Mouse (Mus musculus) MEL (cell line): ENCODE data around the gene Sergef. TPM values are rescaled to one million over a fixed set of nuclear protein-coding genes. Genes with fewer than 3 reads are reported as not detected.

ENCODE experiments used
- DNase-seq: peaks from one replicate; pipeline ENCODE4 v3.0.0; 2011; ENCODE audit warnings: low read depth, low spot score
- H3K27ac ChIP-seq: 2 replicates; pipeline ENCODE4 v1.5.1; 2012; ENCODE audit warnings: low read depth, mild to moderate bottlenecking, control low read depth, low read length, moderate library complexity; ENCODE audit not compliant: control insufficient read depth
- H3K27me3 ChIP-seq, 2 experiments: fragments of 150-350 bp in 1 of 2; sonication (generic) in 1 of 2; 2 replicates each; pipeline ENCODE4 v1.6.1; 2012; ENCODE audit warnings: low read length in 2 of 2, mild to moderate bottlenecking in 2 of 2, improper control_type of control experiment in 1 of 2, moderate library complexity in 1 of 2; ENCODE audit not compliant: insufficient read depth in 2 of 2, control insufficient read depth in 1 of 2
- H3K36me3 ChIP-seq, 2 experiments: 2 replicates each; pipeline ENCODE4 v1.6.1; 2012 to 2014; ENCODE audit warnings: low read length in 2 of 2, improper control_type of control experiment in 1 of 2, inconsistent platforms in 1 of 2, mild to moderate bottlenecking in 1 of 2; ENCODE audit not compliant: insufficient read depth in 2 of 2, control insufficient read depth in 1 of 2
- H3K4me1 ChIP-seq, 2 experiments: fragments of 150-350 bp in 1 of 2; sonication (generic) in 1 of 2; 2 replicates each; pipeline ENCODE4 v1.6.1; 2012; ENCODE audit warnings: low read length in 2 of 2, improper control_type of control experiment in 1 of 2, mild to moderate bottlenecking in 1 of 2; ENCODE audit not compliant: insufficient read depth in 2 of 2, control insufficient read depth in 1 of 2
- H3K4me3 ChIP-seq, 2 experiments: fragments of 150-350 bp in 1 of 2; sonication (generic) in 1 of 2; 2 replicates each; pipeline ENCODE4 v1.5.1; 2012; ENCODE audit warnings: low read depth in 2 of 2, low read length in 2 of 2, mild to moderate bottlenecking in 2 of 2, moderate library complexity in 2 of 2, control low read depth in 1 of 2, improper control_type of control experiment in 1 of 2; ENCODE audit not compliant: control insufficient read depth in 1 of 2, insufficient read depth in 1 of 2
- H3K79me2 ChIP-seq: 2 replicates; pipeline ENCODE4 v1.6.1; 2012; ENCODE audit warnings: mild to moderate bottlenecking, low read length, moderate library complexity; ENCODE audit not compliant: control insufficient read depth, poor library complexity, insufficient read depth
- H3K9ac ChIP-seq: 2 replicates; pipeline ENCODE4 v1.6.1; 2012; ENCODE audit warnings: low read depth, mild to moderate bottlenecking, control low read depth, low read length, moderate library complexity; ENCODE audit not compliant: control insufficient read depth, poor library complexity, severe bottlenecking
- H3K9me3 ChIP-seq: fragments of 150-350 bp; sonication (generic); replicated peaks from 2 replicates; pipeline ENCODE4 v1.6.1; 2012; ENCODE audit warnings: mild to moderate bottlenecking, low read length, improper control_type of control experiment, moderate library complexity; ENCODE audit not compliant: insufficient read depth
- CHD1 ChIP-seq: IDR thresholded peaks from 2 replicates; pipeline ENCODE4 v1.6.1; 2012; ENCODE audit warnings: low read depth, mild to moderate bottlenecking, inconsistent platforms, low read length, improper control_type of control experiment
- CHD2 ChIP-seq: IDR thresholded peaks from 2 replicates; pipeline ENCODE4 v1.6.1; 2011; ENCODE audit warnings: low read length, improper control_type of control experiment
- EP300 ChIP-seq, 2 experiments: IDR thresholded peaks; 2 replicates each; pipeline ENCODE4 v1.6.1; 2011; ENCODE audit warnings: improper control_type of control experiment in 2 of 2, low read length in 2 of 2, low read depth in 1 of 2, mild to moderate bottlenecking in 1 of 2
- GATA1 ChIP-seq: IDR thresholded peaks from 2 replicates; pipeline ENCODE4 v1.6.1; 2011; ENCODE audit warnings: low read depth, low read length, improper control_type of control experiment
- MYB ChIP-seq: IDR thresholded peaks from 2 replicates; pipeline ENCODE4 v1.6.1; 2011; ENCODE audit warnings: mild to moderate bottlenecking, low read depth, low read length, improper control_type of control experiment
- POLR2A ChIP-seq, 2 experiments: IDR thresholded peaks; 2 replicates each; pipeline ENCODE4 v1.6.1; 2011 to 2012; ENCODE audit warnings: low read length in 2 of 2, mild to moderate bottlenecking in 2 of 2, control low read depth in 1 of 2, improper control_type of control experiment in 1 of 2, low read depth in 1 of 2, moderate library complexity in 1 of 2; ENCODE audit not compliant: control insufficient read depth in 1 of 2, insufficient read depth in 1 of 2, poor library complexity in 1 of 2
- POLR2AphosphoS2 ChIP-seq: IDR thresholded peaks from 2 replicates; pipeline ENCODE4 v1.6.1; 2011; ENCODE audit warnings: low read length, improper control_type of control experiment
- RCOR1 ChIP-seq: IDR thresholded peaks from 2 replicates; pipeline ENCODE4 v1.6.1; 2012; ENCODE audit warnings: low read depth, mild to moderate bottlenecking, inconsistent platforms, low read length, improper control_type of control experiment
- SMC3 ChIP-seq: IDR thresholded peaks from 2 replicates; pipeline ENCODE4 v1.6.1; 2011; ENCODE audit warnings: low read depth, low read length, improper control_type of control experiment
- TBP ChIP-seq: IDR thresholded peaks from 2 replicates; pipeline ENCODE4 v1.8.0; 2011; ENCODE audit warnings: low read depth, low read length, improper control_type of control experiment
- polyA plus RNA-seq, 2 experiments: library from polyadenylated mRNA; stranded (reverse) in 1 of 2; unstranded in 1 of 2; fragments of >175 nt in 1 of 2; fragments of >200 nt in 1 of 2; gene quantifications; 2 replicates each; pipeline versions ENCODE4 v1.2.1 to v1.2.4; 2012; ENCODE audit warnings: low replicate concordance in 2 of 2, low read depth in 1 of 2; ENCODE audit not compliant: insufficient read length in 2 of 2, insufficient read depth in 1 of 2, missing spikeins in 1 of 2
- total RNA-seq: library from RNA; depleted of rRNA; stranded (reverse); fragments of 300-350 nt; gene quantifications from 2 replicates; pipeline ENCODE4 v1.2.3, GENCODE M21; 2012

The Sergef gene
- total and polyA plus RNA-seq, 3 experiments, result 7.6 to 11.7 TPM; not detected in 1

DNA sequence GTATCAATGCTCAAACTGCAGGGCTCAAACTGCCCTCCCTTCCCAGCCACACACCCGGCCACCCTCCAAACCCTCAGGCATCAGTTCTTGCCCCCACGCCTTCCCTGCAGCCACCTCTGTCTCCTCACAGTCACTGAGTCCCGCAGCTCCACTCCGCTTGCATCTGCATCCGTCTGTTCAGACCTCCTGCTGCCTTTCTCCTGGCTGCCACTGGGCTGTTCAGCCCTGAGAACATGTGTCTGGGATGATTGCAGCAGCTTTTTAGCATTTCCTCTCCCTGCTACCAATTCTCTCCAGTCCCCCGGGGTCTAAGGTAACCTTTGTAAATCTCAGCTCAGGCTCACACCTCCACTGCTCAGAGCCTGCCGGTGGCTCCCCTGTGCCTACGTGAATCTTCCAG, 109.7 kb downstream of the Sergef start:
- no peak overlapping the region for H3K4me3 ChIP-seq
- no peaks in the 10 kb centered on the region for H3K9me3 ChIP-seq
- H3K4me1 ChIP-seq, result peaks cover 7 to 15% of the 10 kb centered on the region in 2 experiments
- no peak overlapping the region for H3K27ac ChIP-seq
- H3K79me2 ChIP-seq, result no peaks in the 10 kb centered on the region
- no peak overlapping the region for H3K9ac ChIP-seq
- H3K27me3 ChIP-seq, result no peaks in the 10 kb centered on the region
- TF ChIP-seq RCOR1, result no peak
- peaks cover 0 to 12% of the 10 kb centered on the region in 2 experiments; a peak in 2 of 4 replicates for H3K36me3 ChIP-seq
- DNase-seq, result no peak

DNA sequence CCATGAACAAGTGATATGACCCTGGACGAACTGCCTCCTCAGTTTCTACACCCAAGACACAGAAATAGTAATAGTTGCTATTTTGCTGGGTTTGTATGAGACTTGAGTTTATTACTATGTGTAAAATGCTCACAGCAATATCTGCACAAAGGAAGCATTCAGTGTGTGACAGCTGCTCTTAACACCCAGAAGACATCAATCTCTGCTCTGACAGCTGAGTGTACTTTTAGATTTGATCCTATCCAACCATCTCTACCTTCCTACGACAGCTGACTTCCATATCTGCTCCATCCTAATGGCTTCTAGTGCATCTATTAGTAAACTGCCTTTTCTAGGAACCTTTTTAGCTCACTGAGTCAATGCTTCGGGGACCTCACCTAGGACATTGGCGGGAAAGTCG, 110.3 kb downstream of the Sergef start:
- Histone ChIP-seq H3K79me2 (no peaks in the 10 kb centered on the region), H3K27me3 (no peaks in the 10 kb centered on the region), H3K27ac (no peak overlapping the region), H3K4me3 (no peak overlapping the region), H3K9me3 (no peaks in the 10 kb centered on the region), H3K36me3 (peaks cover 0 to 12% of the 10 kb centered on the region in 2 experiments; a peak in 2 of 4 replicates), H3K4me1 (peaks cover 7 to 15% of the 10 kb centered on the region in 2 experiments), H3K9ac (no peak overlapping the region)
- TF ChIP-seq CHD2 (no peak), CHD1 (no peak), POLR2A (IDR thresholded peaks at IDR 0.05; ENCODE audit: control insufficient read depth in 1 of 2, insufficient read depth in 1 of 2, low read depth in 1 of 2, low read length in 2 of 2, poor library complexity in 1 of 2) (no peak), TBP (no peak), POLR2AphosphoS2 (no peak)
- no peak for DNase-seq

DNA sequence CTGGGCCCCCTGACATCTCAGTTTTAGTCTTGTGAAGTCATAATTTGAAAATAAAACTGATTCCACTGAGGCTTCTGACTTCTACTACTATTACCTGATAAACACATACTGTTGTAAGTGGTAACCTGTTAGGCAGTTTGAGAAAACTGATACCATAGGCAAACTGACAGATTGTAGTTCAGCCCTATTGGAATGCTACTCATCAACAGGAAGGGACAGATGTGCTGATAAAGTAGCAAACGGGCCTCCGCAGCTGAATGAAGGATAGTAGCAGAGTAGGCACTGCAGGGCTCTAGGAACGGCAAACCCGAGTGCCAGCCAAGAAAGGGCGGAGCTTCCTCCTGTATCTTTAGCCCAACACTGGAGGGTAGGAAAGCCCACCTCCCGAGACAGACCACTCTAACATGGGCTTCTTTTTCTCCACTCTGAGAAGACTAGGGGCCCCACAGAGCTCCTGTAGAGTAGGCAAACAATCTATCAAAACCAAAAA, 112.9 kb downstream of the Sergef start:
- Histone ChIP-seq H3K4me1 (peaks cover 7 to 15% of the 10 kb centered on the region in 2 experiments), H3K27ac (0 out of 2 replicates have a peak overlapping the region, but pooled peaks have one; percentile 4), H3K9ac (no peak overlapping the region), H3K4me3 (peak overlapping the region in 1 of 2 experiments; percentile 40; a peak in 1 of 4 replicates), H3K27me3 (no peaks in the 10 kb centered on the region), H3K36me3 (peaks cover 0 to 12% of the 10 kb centered on the region in 2 experiments; a peak in 2 of 4 replicates), H3K9me3 (no peaks in the 10 kb centered on the region), H3K79me2 (no peaks in the 10 kb centered on the region)
- DNase-seq, result peak; percentile 62
- TF ChIP-seq EP300 (IDR thresholded peaks at IDR 0.05; ENCODE audit: low read depth in 1 of 2, low read length in 2 of 2) (peak in 1 of 2 experiments; percentile 53; a peak in 1 of 4 replicates), SMC3 (no peak), MYB (peak; percentile 40; the same call in 1 of the 2 replicates), GATA1 (peak; percentile 54)
